Mouse (Mus musculus) thymus, postnatal 36 days (tissue): Measurements from ENCODE around the gene Noct.
A peak's percentile ranks its signal among the peaks of the same experiment; 100 is the strongest.
"Not testable (repeated sequence)": the region's sequence is repeated elsewhere in the genome, so short reads cannot be mapped to it uniquely, and the experiment has no call there.

Source experiments
- DNase-seq, 2 experiments: peaks; one replicate each; pipeline ENCODE4 v3.0.0; 2022; ENCODE audit warnings: mixed read lengths in 2 of 2

Noct gene

GRCm38 (mm10) chr3:51224363-51225225, at the start of gene Noct:
Gene Noct (plus strand): TSS chr3:51224447.
- DNase-seq, result peak; percentile 85 to 87

GRCm38 (mm10) chr3:51178158-51178557, 46.1 kb upstream of the Noct start:
- DNase-seq, result no peak

GRCm38 (mm10) chr3:51179460-51180146, 44.6 kb upstream of the Noct start:
- no peak for DNase-seq

- DNase-seq, result no peak
Measured at GRCm38 (mm10) chr3:51180341-51180940, 43.8 kb upstream of the Noct start.

- DNase-seq, result no peak
Measured at GRCm38 (mm10) chr3:51182455-51182854, 41.8 kb upstream of the Noct start.

GRCm38 (mm10) chr3:51183508-51183907, 40.7 kb upstream of the Noct start:
- not testable (repeated sequence) for DNase-seq

GRCm38 (mm10) chr3:51183967-51184366, 40.3 kb upstream of the Noct start:
- DNase-seq, result not testable (repeated sequence)

GRCm38 (mm10) chr3:51184715-51185114, 39.5 kb upstream of the Noct start:
- DNase-seq, result no peak

GRCm38 (mm10) chr3:51185406-51185805, 38.8 kb upstream of the Noct start:
- DNase-seq, result no peak

GRCm38 (mm10) chr3:51194075-51194474, 30.2 kb upstream of the Noct start:
- no peak for DNase-seq

- no peak for DNase-seq
Measured at GRCm38 (mm10) chr3:51195321-51195720, 28.9 kb upstream of the Noct start.

- DNase-seq, result no peak
Measured at GRCm38 (mm10) chr3:51195736-51196135, 28.5 kb upstream of the Noct start.

GRCm38 (mm10) chr3:51196724-51197111, 27.5 kb upstream of the Noct start:
- no peak for DNase-seq

GRCm38 (mm10) chr3:51197112-51197731, 27.0 kb upstream of the Noct start:
- no peak for DNase-seq

- no peak for DNase-seq
Measured at GRCm38 (mm10) chr3:51198291-51198690, 26.0 kb upstream of the Noct start.

GRCm38 (mm10) chr3:51199130-51199529, 25.1 kb upstream of the Noct start:
- no peak for DNase-seq

- DNase-seq, result no peak
Measured at GRCm38 (mm10) chr3:51200311-51200710, 23.9 kb upstream of the Noct start.

GRCm38 (mm10) chr3:51200894-51201293, 23.4 kb upstream of the Noct start:
- no peak for DNase-seq

GRCm38 (mm10) chr3:51201986-51202385, 22.3 kb upstream of the Noct start:
- DNase-seq, result no peak

- DNase-seq, result no peak
Measured at GRCm38 (mm10) chr3:51202491-51202987, 21.7 kb upstream of the Noct start.

- no peak for DNase-seq
Measured at GRCm38 (mm10) chr3:51203906-51204305, 20.3 kb upstream of the Noct start.

GRCm38 (mm10) chr3:51204441-51204840, 19.8 kb upstream of the Noct start:
- DNase-seq, result no peak

- no peak for DNase-seq
Measured at GRCm38 (mm10) chr3:51204897-51205296, 19.4 kb upstream of the Noct start.
